Mouse (Mus musculus) G1E (cell line): ENCODE measurements at regions not wholly inside any gene's neighbourhood (a gene's known extent, or its start where the extent isn't known, plus 50 kb on each side); places are given as distances from the start of the nearest gene placed in this dataset.

Source experiments
- ATAC-seq: 2 replicates; pipeline ENCODE4 v1.8.0; 2016; ENCODE audit warnings: mild to moderate bottlenecking; ENCODE audit not compliant: insufficient number of reproducible peaks, poor library complexity, low FRiP score, severe bottlenecking; ENCODE audit errors: extremely low read depth
- DNase-seq: peaks from one replicate; pipeline ENCODE4 v3.0.0; 2012; ENCODE audit warnings: low spot score
- H3K27me3 ChIP-seq: 2 replicates; pipeline ENCODE4 v1.6.1; 2012; ENCODE audit warnings: mild to moderate bottlenecking, low read length, inconsistent platforms; ENCODE audit not compliant: insufficient read depth
- H3K36me3 ChIP-seq: replicated peaks from 2 replicates; pipeline ENCODE3; 2012; ENCODE audit warnings: mild to moderate bottlenecking, inconsistent platforms
- H3K4me1 ChIP-seq: 2 replicates; pipeline ENCODE4 v1.6.1; 2012; ENCODE audit warnings: low read depth, low read length, inconsistent platforms, mixed read lengths; ENCODE audit not compliant: insufficient read depth
- H3K4me3 ChIP-seq: 2 replicates; pipeline ENCODE4 v1.5.1; 2012; ENCODE audit warnings: low read depth, mild to moderate bottlenecking, inconsistent platforms, low read length, moderate library complexity, mixed read lengths
- H3K9me3 ChIP-seq: replicated peaks from 2 replicates; pipeline ENCODE4 v1.6.1; 2012; ENCODE audit warnings: inconsistent platforms
- CTCF ChIP-seq: IDR thresholded peaks from 2 replicates; pipeline ENCODE4 v1.5.1; 2012; ENCODE audit warnings: low read depth, low read length, inconsistent platforms, mixed read lengths
- GATA1 ChIP-seq: IDR thresholded peaks from 2 replicates; pipeline ENCODE4 v1.6.1; 2012; ENCODE audit warnings: borderline replicate concordance, low read length, inconsistent platforms, mixed read lengths
- GATA2 ChIP-seq: IDR thresholded peaks from 2 replicates; pipeline ENCODE4 v1.6.1; 2012; ENCODE audit warnings: low read depth, low read length, inconsistent platforms, borderline replicate concordance
- POLR2AphosphoS5 ChIP-seq: IDR thresholded peaks from 2 replicates; pipeline ENCODE4 v1.6.1; 2012; ENCODE audit warnings: low read depth, low read length, inconsistent platforms; ENCODE audit not compliant: insufficient replicate concordance
- TAL1 ChIP-seq: conservative IDR thresholded peaks from 2 replicates; pipeline ENCODE4 v1.6.1; 2012; ENCODE audit warnings: low read depth, low read length, inconsistent platforms, mixed read lengths

- H3K27me3 ChIP-seq, result no peaks in the 10 kb centered on the region
- TF ChIP-seq TAL1 (no peak), GATA2 (no peak), GATA1 (no peak), CTCF (no peak), POLR2AphosphoS5 (no peak)
- H3K36me3 ChIP-seq, result no peaks in the 10 kb centered on the region
- DNase-seq (no peak), ATAC-seq (no peak)
- H3K9me3 ChIP-seq, result no peaks in the 10 kb centered on the region
- H3K4me3 ChIP-seq, result no peak overlapping the region
- H3K4me1 ChIP-seq, result no peaks in the 10 kb centered on the region
Measured at GRCm38 (mm10) chr12:10482294-10483010, 91.9 kb downstream of the Rdh14 start.

GRCm38 (mm10) chr12:10506721-10507120 lies 116.1 kb downstream of the Rdh14 start:
- DNase-seq (no peak), ATAC-seq (no peak)
- Histone ChIP-seq H3K36me3 (no peaks in the 10 kb centered on the region), H3K9me3 (no peaks in the 10 kb centered on the region), H3K27me3 (no peaks in the 10 kb centered on the region), H3K4me3 (no peak overlapping the region), H3K4me1 (no peaks in the 10 kb centered on the region)
- no peak for TF ChIP-seq GATA2
- TF ChIP-seq TAL1, result no peak
- TF ChIP-seq POLR2AphosphoS5, result no peak
- no peak for TF ChIP-seq CTCF
- TF ChIP-seq GATA1, result no peak

- no peak overlapping the region for H3K4me3 ChIP-seq
- H3K4me1 ChIP-seq, result no peaks in the 10 kb centered on the region
- no peak for TF ChIP-seq CTCF
- no peak for TF ChIP-seq GATA2
- no peak for TF ChIP-seq POLR2AphosphoS5
- no peak for TF ChIP-seq TAL1
- TF ChIP-seq GATA1, result no peak
- no peaks in the 10 kb centered on the region for H3K27me3 ChIP-seq
- no peaks in the 10 kb centered on the region for H3K36me3 ChIP-seq
- ATAC-seq (no peak), DNase-seq (no peak)
- H3K9me3 ChIP-seq, result no peaks in the 10 kb centered on the region
Measured at GRCm38 (mm10) chr12:10513526-10513925, 123.0 kb downstream of the Rdh14 start.

GRCm38 (mm10) chr12:10514278-10514677 lies 123.7 kb downstream of the Rdh14 start:
- Histone ChIP-seq H3K4me1 (no peaks in the 10 kb centered on the region), H3K27me3 (no peaks in the 10 kb centered on the region), H3K4me3 (no peak overlapping the region), H3K36me3 (no peaks in the 10 kb centered on the region), H3K9me3 (no peaks in the 10 kb centered on the region)
- TF ChIP-seq CTCF (no peak), POLR2AphosphoS5 (no peak), GATA2 (no peak), GATA1 (no peak), TAL1 (no peak)
- no peak for ATAC-seq
- no peak for DNase-seq

GRCm38 (mm10) chr12:10524509-10525286 lies 134.1 kb downstream of the Rdh14 start:
- no peaks in the 10 kb centered on the region for H3K27me3 ChIP-seq
- ATAC-seq, result no peak
- no peaks in the 10 kb centered on the region for H3K9me3 ChIP-seq
- no peaks in the 10 kb centered on the region for H3K4me1 ChIP-seq
- no peak for TF ChIP-seq GATA1
- no peak for TF ChIP-seq GATA2
- TF ChIP-seq POLR2AphosphoS5, result no peak
- no peak for DNase-seq
- H3K36me3 ChIP-seq, result no peaks in the 10 kb centered on the region
- H3K4me3 ChIP-seq, result no peak overlapping the region

GRCm38 (mm10) chr12:10525934-10526333 lies 135.4 kb downstream of the Rdh14 start:
- Histone ChIP-seq H3K9me3 (no peaks in the 10 kb centered on the region), H3K4me1 (no peaks in the 10 kb centered on the region), H3K36me3 (no peaks in the 10 kb centered on the region), H3K27me3 (no peaks in the 10 kb centered on the region), H3K4me3 (no peak overlapping the region)
- DNase-seq (no peak), ATAC-seq (no peak)
- no peak for TF ChIP-seq CTCF
- TF ChIP-seq GATA1, result no peak
- no peak for TF ChIP-seq POLR2AphosphoS5
- no peak for TF ChIP-seq GATA2
- no peak for TF ChIP-seq TAL1
